Mouse (Mus musculus) megakaryocyte, embryonic 14.5 days (primary cell): ENCODE results near the gene Flot2. TPM values are rescaled to one million over a fixed set of nuclear protein-coding genes. Genes with fewer than 3 reads are reported as not detected.
"Not testable (repeated sequence)": the region's sequence is repeated elsewhere in the genome, so short reads cannot be mapped to it uniquely, and the experiment has no call there.

ENCODE experiments used
- H3K27me3 ChIP-seq: replicated peaks from 2 replicates; pipeline ENCODE3; 2012; ENCODE audit warnings: inconsistent platforms
- H3K36me3 ChIP-seq: replicated peaks from 2 replicates; pipeline ENCODE3; 2012; ENCODE audit warnings: low read length, inconsistent platforms, mixed read lengths
- H3K4me1 ChIP-seq: 2 replicates; pipeline ENCODE4 v1.6.1; 2012; ENCODE audit warnings: inconsistent platforms
- H3K4me3 ChIP-seq: replicated peaks from 2 replicates; pipeline ENCODE3; 2012; ENCODE audit warnings: moderate library complexity, mild to moderate bottlenecking, inconsistent platforms
- H3K9me3 ChIP-seq: 2 replicates; pipeline ENCODE4 v1.6.1; 2012; ENCODE audit warnings: inconsistent platforms
- FLI1 ChIP-seq: IDR thresholded peaks from 2 replicates; pipeline ENCODE4 v1.6.1; 2012; ENCODE audit warnings: low read length, inconsistent platforms, mixed read lengths
- GATA1 ChIP-seq: IDR thresholded peaks from 3 replicates; pipeline ENCODE4 v1.6.1; 2012; ENCODE audit warnings: mixed read lengths, low read length, inconsistent platforms, borderline replicate concordance
- polyA plus RNA-seq: library from polyadenylated mRNA; stranded (reverse); fragments of >175 nt; gene quantifications from 2 replicates; pipeline ENCODE4 v1.2.3, GENCODE M21; 2012; ENCODE audit warnings: low replicate concordance; ENCODE audit not compliant: insufficient read depth

The Flot2 gene
- polyA plus RNA-seq, 1 experiment: 9.5 TPM

DNA sequence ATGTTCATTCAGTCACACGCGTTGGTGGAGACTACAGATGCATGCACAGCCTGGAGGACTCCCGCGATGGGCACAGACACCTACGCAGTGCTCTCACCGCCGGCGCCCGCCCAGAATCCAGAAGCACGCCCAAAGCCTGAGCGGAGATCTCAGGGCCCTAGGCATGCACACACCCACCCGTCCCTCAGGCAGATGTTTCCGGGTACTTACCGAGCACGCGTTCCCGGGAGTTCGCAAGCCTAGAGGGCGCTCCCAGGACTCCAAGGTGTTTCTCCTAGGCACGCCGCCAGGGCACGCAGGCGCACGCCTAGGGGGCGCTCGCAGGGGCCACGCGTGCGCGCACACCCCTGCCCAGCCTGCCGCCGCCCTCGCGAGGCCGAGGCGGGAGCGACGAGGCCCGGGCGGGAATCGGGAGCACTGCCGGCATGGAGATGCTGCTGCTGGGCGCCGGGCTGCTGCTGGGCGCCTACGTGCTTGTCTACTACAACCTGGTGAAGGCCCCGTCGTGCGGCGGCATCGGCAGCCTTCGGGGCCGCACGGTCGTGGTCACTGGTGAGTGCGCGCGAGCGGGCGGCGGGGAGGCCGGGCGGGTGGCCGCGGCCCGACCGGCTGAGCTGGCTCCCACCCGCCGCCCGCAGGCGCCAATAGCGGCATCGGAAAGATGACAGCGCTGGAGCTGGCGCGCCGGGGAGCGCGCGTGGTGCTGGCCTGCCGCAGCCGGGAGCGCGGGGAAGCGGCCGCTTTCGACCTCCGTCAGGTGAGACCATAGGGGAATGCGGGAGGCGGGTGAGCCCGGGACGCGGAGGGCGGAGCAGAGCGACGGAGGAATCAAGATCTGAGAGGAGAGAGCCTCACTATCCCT is 5.6 kb upstream of the Flot2 start, which contains the start of gene Dhrs13:
Gene Dhrs13 (plus strand): TSS at position 334 of the 862 bp plus-strand sequence.
- no peaks in the 10 kb centered on the region for H3K27me3 ChIP-seq
- H3K4me3 ChIP-seq: peak within 1 kb of the TSS; percentile 93
- peaks cover 49% of the 10 kb centered on the region for H3K36me3 ChIP-seq
- H3K9me3 ChIP-seq: no peaks in the 10 kb centered on the region
- TF ChIP-seq FLI1 (no peak), GATA1 (no peak)
- peaks cover 57% of the 10 kb centered on the region for H3K4me1 ChIP-seq

DNA sequence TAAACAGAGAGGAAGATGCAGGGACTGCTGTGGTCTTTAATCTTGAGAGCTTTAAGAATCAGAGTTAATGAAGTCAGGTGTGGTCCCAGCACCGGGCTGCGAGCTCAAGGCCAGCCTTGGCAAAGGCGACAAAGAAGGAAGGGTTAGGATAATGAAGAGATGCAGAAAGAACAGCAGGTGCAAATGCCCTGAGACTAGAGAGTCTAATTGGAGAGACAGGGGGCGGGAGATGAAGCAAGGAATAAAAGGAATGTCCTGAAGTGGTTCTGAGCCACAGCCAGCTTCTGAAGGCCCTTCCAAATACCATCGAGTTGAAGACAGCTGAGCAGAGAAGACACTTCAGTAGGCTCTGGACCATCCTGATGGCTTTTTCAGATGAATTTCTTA is 4.9 kb upstream of the Flot2 start:
- Histone ChIP-seq H3K36me3 (peaks cover 44% of the 10 kb centered on the region), H3K4me3 (peak overlapping the region; percentile 93), H3K27me3 (no peaks in the 10 kb centered on the region), H3K4me1 (peaks cover 63% of the 10 kb centered on the region), H3K9me3 (no peaks in the 10 kb centered on the region)
- no peak for TF ChIP-seq GATA1
- no peak for TF ChIP-seq FLI1

GRCm38 (mm10) chr11:78033931-78034617 is 3.7 kb upstream of the Flot2 start:
- Histone ChIP-seq H3K27me3 (peaks cover 4% of the 10 kb centered on the region), H3K4me1 (peaks cover 64% of the 10 kb centered on the region), H3K9me3 (no peaks in the 10 kb centered on the region), H3K4me3 (no peak overlapping the region), H3K36me3 (peaks cover 31% of the 10 kb centered on the region)
- TF ChIP-seq FLI1 (no peak), GATA1 (no peak)

DNA sequence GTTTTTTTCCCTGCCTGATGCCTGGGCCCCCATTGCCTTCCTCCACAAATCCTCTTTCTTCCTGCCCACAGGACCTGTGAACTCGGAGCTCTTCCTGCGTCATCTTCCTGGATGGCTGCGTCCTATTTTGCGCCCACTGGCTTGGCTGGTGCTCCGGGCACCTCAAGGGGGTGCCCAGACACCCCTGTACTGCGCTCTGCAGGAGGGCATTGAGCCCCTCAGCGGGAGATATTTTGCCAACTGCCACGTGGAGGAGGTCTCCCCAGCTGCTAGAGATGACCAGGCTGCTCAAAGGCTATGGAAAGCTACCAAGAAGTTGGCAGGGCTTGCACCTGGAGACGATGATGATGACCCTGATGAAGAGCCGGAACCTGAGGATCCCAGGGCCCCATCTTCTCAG is 940 bp upstream of the Flot2 start:
- peaks cover 43% of the 10 kb centered on the region for H3K4me1 ChIP-seq
- peaks cover 4% of the 10 kb centered on the region for H3K27me3 ChIP-seq
- H3K9me3 ChIP-seq: no peaks in the 10 kb centered on the region
- H3K36me3 ChIP-seq: peaks cover 16% of the 10 kb centered on the region
- TF ChIP-seq GATA1 (no peak), FLI1 (no peak)
- H3K4me3 ChIP-seq: no peak overlapping the region

GRCm38 (mm10) chr11:78040878-78041277 is 3.1 kb downstream of the Flot2 start:
- TF ChIP-seq FLI1 (no peak), GATA1 (no peak)
- Histone ChIP-seq H3K27me3 (peaks cover 9% of the 10 kb centered on the region), H3K4me1 (peaks cover 24% of the 10 kb centered on the region), H3K9me3 (no peaks in the 10 kb centered on the region), H3K4me3 (no peak overlapping the region), H3K36me3 (peaks cover 7% of the 10 kb centered on the region)

- peaks cover 16% of the 10 kb centered on the region for H3K4me1 ChIP-seq
- not testable (repeated sequence) for H3K4me3 ChIP-seq, H3K9me3 ChIP-seq, H3K27me3 ChIP-seq, H3K36me3 ChIP-seq
Measured at GRCm38 (mm10) chr11:78042290-78042870, 4.6 kb downstream of the Flot2 start.

DNA sequence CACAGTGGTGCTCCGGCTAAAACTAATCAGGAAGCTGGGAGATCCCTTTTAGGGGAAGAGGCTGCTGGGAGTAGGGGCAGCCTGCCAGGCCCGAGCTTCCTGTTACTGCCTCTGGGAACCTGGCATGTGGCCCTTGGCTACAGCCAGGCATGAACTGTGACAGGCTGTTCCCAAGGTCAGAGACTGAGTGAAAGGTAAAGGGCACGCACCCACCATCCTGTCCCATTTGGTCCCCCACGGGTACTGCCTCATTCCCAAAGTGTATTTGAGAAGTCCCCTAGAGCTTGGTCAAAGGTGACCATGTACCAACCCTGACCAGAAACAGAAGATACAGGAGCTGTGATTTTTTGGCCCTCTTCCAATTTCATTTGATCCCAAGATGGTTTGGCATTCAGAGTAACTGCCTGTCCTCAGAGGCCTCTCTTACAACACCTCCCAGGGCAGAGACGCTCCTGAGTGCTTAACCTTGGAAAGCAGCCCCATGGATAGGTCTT is 7.1 kb downstream of the Flot2 start:
- Histone ChIP-seq H3K27me3 (peaks cover 5% of the 10 kb centered on the region), H3K9me3 (no peaks in the 10 kb centered on the region), H3K4me3 (no peak overlapping the region), H3K4me1 (peaks cover 12% of the 10 kb centered on the region), H3K36me3 (no peaks in the 10 kb centered on the region)
- TF ChIP-seq GATA1 (no peak), FLI1 (no peak)

- H3K27me3 ChIP-seq: peaks cover 26% of the 10 kb centered on the region
- peaks cover 24% of the 10 kb centered on the region for H3K4me1 ChIP-seq
- H3K4me3 ChIP-seq, H3K36me3 ChIP-seq, H3K9me3 ChIP-seq: not testable (repeated sequence)
Measured at GRCm38 (mm10) chr11:78048637-78049036, 10.9 kb downstream of the Flot2 start.

GRCm38 (mm10) chr11:78053078-78053477 is 15.3 kb downstream of the Flot2 start:
- Histone ChIP-seq H3K36me3 (peaks cover 7% of the 10 kb centered on the region), H3K9me3 (no peaks in the 10 kb centered on the region), H3K27me3 (peaks cover 50% of the 10 kb centered on the region), H3K4me3 (no peak overlapping the region), H3K4me1 (peaks cover 20% of the 10 kb centered on the region)
- TF ChIP-seq GATA1 (no peak), FLI1 (no peak)

GRCm38 (mm10) chr11:78056946-78057345 is 19.2 kb downstream of the Flot2 start:
- no peaks in the 10 kb centered on the region for H3K9me3 ChIP-seq
- H3K4me3 ChIP-seq: no peak overlapping the region
- peaks cover 55% of the 10 kb centered on the region for H3K27me3 ChIP-seq
- peaks cover 15% of the 10 kb centered on the region for H3K36me3 ChIP-seq
- TF ChIP-seq GATA1 (no peak), FLI1 (no peak)
- peaks cover 35% of the 10 kb centered on the region for H3K4me1 ChIP-seq
